Mouse (Mus musculus) kidney, postnatal 25 days (tissue): ENCODE results near the gene Aph1a.
A peak's percentile ranks its signal among the peaks of the same experiment; 100 is the strongest.
"Not testable (repeated sequence)": the region's sequence is repeated elsewhere in the genome, so short reads cannot be mapped to it uniquely, and the experiment has no call there.

Source experiments
- DNase-seq, 2 experiments: peaks; one replicate each; pipeline ENCODE4 v3.0.0; 2021; ENCODE audit warnings: mixed read lengths in 2 of 2

Aph1a gene

GRCm38 (mm10) chr3:95893606-95894316 is at the start of gene Aph1a:
Gene Aph1a (plus strand): TSS chr3:95893969.
- DNase-seq = peak; percentile 97 to 99

- no peak for DNase-seq
Observed at GRCm38 (mm10) chr3:95850611-95851010, 43.2 kb upstream of the Aph1a start.

DNA sequence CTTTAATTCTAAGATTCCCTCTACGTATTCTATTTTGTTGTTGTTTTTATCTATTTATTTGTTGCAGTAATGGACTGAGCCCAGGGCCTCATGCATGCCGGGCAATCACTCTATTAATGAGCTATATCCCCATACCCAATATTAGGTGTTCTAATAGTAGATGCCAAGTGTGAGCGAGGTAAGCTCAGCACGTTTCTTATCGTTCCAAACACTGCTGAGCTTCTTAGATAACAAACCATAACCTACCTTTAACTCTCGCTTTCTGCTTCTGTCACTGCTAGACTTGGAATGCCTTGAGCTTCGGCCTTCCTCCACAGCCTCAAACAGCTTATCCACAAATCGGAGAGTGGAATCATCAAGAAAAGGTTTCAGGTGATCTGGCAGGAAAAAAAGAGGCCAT is 42.5 kb upstream of the Aph1a start:
- no peak for DNase-seq

- DNase-seq = peak; percentile 96 to 97
Observed at GRCm38 (mm10) chr3:95855502-95856089, 38.2 kb upstream of the Aph1a start, which contains the start of gene Prpf3. Gene Prpf3 (minus strand): TSS chr3:95855885.

GRCm38 (mm10) chr3:95856115-95856514 is 37.7 kb upstream of the Aph1a start:
- no peak for DNase-seq

- DNase-seq = not testable (repeated sequence)
Observed at GRCm38 (mm10) chr3:95857050-95857449, 36.7 kb upstream of the Aph1a start.

DNA sequence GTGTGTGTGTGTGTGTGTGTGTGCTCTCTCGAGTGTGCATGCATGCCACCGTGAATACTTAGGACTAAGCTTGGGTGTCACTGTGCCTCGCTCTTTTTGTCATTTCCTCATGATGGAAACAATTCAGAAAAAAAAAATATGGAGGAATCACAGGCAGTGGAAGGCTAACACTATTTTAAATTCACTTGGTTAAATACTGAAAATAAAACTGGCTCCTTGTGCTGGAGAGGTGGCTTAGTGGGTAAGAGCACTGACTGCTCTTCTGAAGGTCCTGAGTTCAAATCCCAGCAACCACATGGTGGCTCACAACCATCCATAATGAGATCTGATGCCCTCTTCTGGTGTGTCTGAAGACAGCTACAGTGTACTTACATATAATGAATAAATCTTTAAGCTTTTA is 35.5 kb upstream of the Aph1a start:
- DNase-seq = not testable (repeated sequence)

DNA sequence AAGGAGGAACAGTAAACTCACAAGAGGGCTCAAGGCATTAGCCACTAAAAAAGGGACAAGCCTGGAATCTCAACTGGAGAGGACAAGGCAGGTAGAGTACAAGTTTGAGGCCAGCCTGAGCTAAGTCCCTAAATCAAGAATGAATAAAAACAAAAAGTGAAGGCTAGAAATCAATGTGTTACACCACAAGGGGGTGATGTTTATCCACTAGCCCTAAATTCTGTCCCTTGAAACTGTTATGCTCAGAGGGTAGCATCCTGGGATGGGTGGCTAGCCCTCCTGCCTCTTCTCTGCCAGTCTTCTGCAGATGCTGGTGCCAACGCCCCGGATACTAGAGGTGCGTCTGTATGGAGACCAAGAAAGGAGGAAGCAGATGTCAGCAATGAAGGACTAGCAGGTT is 33.4 kb upstream of the Aph1a start:
- no peak for DNase-seq

- no peak for DNase-seq
Observed at GRCm38 (mm10) chr3:95861216-95861615, 32.6 kb upstream of the Aph1a start.

GRCm38 (mm10) chr3:95861796-95862195 is 32.0 kb upstream of the Aph1a start:
- peak; percentile 72 to 93 for DNase-seq

DNA sequence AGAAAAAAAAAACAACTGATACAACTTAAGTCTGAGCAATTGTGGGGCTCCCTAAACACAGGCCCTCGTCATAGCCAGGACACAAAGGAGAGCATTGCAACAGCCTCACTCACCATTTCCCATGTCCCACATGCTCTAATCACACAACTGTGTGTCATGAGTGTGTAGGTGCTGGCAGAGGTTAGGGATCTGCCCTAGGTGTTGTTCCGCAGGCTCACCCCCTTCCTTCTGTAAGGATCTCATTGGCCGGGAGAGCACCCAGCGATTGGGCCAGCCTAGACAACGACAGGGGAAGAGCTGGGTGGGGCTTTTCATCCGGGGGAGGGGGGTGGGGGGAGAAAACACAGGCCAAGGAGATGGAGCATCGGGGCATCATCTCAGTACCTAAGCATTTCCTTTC is 30.2 kb upstream of the Aph1a start:
- no peak for DNase-seq

DNA sequence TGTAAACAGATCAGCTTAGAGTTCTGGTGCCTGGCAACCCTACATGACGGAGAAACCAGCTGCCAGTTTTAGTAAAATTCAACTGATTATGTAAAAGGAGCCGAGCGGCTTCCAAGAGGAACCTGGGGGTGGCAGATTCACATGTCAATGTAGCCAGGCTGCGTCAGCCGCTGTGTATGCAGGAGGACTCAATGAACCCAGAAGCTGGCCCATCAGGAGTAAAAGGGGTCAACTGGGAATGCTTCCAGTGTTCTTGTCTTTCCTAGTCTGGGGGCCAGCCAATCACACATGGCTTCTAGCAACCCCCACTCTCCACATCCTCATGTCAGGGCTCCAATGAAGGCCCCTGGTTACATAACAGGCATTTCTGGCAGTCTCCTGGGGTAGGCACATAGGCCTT is 28.7 kb upstream of the Aph1a start:
- peak; percentile 60 to 93 for DNase-seq

DNA sequence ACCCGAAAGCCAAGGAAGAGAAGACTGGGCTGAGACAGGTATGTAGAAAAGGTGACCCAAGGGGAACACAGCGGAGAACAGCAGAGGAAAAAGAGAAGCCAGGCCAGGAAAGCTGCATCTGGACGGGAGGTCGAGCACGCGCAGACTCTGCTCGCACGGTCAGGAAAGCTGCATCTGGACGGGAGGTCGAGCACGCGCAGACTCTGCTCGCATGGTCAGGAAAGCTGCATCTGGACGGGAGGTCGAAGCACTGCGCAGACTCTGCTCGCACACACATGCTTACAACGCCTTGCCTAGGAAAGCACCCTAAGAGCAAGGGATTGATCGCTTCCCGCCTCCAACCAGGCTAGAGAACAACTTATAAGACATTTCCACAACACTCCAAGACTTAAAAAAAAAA is 28.2 kb upstream of the Aph1a start:
- DNase-seq = no peak

GRCm38 (mm10) chr3:95866071-95866470 is 27.7 kb upstream of the Aph1a start:
- DNase-seq = peak; percentile 67 to 86

GRCm38 (mm10) chr3:95867408-95867807 is 26.4 kb upstream of the Aph1a start:
- peak in 1 of 2 experiments; percentile 67 for DNase-seq

DNA sequence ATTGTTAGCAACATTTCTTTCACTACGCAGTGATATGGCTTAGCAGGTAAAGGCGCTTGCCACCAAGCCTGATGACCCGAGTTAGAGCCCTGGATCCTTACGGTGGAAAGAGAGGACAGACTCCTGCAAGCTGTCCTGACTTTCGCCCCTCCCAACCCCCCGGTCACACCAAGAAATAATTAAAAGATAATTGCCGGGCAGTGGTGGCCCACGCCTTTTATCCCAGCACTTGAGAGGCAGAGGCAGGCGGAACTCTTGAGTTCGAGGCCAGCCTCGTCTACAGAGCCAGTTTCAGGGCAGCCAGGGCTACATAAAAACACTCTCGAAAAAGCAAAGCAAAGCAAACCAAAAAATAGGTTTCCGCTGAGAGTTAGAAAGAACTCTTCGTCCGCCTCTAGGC is 22.8 kb upstream of the Aph1a start:
- peak; percentile 21 to 57 for DNase-seq

- peak; percentile 88 to 97 for DNase-seq
Observed at GRCm38 (mm10) chr3:95871392-95871867, 22.3 kb upstream of the Aph1a start, which contains the start of gene Mrps21. Gene Mrps21 (minus strand): TSS chr3:95871519.

DNA sequence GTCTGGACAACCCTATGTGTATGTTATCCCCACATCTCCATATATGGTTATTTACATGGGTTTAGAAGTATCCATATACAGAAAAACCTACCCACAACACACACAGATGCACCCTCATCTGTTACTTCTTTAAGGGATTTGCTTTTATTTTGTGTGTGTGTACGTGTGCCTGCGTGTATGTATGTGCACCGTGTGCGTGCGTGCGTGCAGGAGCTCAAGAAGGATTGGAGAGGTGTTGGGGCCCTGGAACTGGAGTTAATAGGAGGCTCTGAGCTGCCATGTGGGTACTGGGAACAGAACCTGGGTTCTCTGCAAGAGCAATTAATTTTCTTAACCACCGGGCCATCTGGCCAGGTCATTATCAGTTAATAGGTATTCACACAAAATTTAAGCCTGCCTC is 21.7 kb upstream of the Aph1a start:
- DNase-seq = no peak

DNA sequence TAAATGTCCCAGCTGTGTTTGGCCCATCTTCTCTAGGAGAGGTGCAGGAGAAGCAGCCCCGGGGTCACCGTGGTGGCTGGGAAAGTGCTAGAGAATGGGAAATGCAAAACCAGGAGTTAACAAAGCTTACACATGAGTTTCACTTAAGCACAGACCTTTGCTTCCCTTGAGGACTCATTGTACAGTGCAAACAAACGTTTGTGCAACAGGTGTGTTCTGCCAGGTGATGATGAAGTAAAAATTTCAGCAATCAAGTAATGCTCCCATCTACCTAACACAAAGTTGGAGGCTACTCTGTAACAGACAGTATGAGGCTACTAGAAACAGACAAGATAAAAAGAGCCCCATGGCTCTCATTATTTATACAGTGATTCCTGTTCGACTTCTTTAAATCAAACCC is 14.7 kb upstream of the Aph1a start:
- DNase-seq = no peak

DNA sequence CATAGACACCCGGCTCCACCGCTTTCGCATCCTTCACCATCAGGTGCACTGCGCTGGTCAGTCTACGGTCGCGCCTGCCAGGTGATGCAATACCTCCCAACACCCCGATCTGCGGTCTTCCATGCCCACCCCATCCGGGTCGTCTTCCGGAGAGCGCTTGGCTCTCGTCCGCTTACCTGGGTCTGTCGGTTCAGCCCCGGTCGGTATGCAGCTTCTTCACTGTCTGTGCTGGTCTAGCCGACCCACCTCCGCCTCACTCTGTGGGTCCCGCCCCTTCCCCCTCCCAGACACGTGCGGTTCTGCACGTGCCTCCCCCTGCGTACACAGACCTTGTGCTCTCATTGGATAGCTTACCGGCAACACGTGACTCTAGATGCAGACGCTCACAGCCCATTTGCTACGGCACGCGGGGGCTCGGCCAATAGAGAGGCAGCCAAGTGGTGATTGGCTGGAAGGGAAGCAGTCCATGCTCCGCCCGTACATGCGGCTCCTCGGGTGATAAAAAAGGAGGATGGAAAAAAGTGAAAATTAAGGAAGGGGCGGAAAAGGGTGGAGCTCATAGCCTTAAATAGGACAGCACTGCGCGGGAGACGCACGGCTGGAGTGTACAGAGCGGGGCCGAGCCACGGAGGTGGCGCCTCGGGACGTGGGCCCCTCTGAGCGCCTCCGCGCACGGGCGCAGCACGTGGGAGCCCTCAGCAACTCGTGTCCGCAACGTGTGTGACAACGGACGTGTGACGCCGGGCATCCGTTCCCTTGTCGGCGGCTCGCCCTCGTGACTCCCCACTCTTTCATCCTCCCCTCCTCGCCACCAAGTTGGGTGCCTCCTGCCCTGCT is 11.6 kb upstream of the Aph1a start, which contains the start of gene Ciart:
Ciart (minus strand) TSS at position 273 of the 837 bp plus-strand sequence.
- peak; percentile 96 to 99 for DNase-seq

GRCm38 (mm10) chr3:95882816-95883425 is 10.8 kb upstream of the Aph1a start:
- peak; percentile 88 to 92 for DNase-seq

DNA sequence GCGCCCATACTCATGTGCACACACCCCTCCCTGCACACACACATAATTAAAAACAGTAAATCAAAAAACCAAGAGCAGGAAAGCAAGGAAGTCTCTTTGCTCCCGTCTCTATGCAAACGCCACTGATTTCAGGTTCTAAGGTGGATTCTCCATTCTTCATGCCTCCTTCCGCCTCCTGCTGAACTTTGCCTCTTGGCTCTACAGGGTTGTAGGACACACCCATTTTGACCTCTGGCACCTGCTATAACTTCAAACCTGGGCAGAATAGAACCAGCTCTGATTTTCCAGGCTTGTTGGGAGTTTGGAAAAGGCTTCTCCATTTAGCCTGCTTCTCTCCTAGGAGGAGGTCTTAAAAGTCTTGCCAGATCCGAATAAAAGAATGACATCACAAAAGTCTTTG is 9.4 kb upstream of the Aph1a start:
- peak; percentile 63 to 75 for DNase-seq

DNA sequence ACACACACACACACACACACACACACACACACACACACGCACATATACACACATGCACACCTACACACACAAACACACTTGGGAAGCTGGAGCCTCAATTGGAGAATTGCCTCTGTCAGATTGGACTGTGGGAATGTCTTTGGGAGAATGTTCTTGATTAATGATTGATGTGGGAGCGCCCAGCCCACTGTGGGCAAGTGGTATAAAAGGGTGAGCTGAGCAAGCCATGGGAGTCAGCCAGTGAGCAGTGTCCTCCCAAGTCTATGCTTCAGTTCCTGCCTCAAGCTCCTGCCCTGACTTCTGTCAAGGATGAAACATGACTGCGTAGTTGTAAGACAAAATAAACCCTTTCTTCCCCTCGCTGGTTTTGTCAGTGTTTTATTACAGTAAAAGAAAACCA is 6.2 kb upstream of the Aph1a start:
- DNase-seq = peak; percentile 67 to 81
